Mouse (Mus musculus) thymus, postnatal 0 days (tissue): ENCODE results near the gene Ssx2ip. TPM values are rescaled to one million over a fixed set of nuclear protein-coding genes. Genes with fewer than 3 reads are reported as not detected.

Experiments used
- DNase-seq: peaks from one replicate; pipeline ENCODE4 v3.0.0-alpha.2; 2015; ENCODE audit warnings: low spot score
- polyA plus RNA-seq: library from polyadenylated mRNA; unstranded; fragments of >200 nt; fragmentation: Nextera tagmentation; extraction: Ambion mirVana; gene quantifications from 2 replicates; pipeline ENCODE4 v1.2.1, GENCODE M21; 2015

Ssx2ip gene
- 12.8 and 13.2 TPM in 2 replicates for polyA plus RNA-seq

GRCm38 (mm10) chr3:146404311-146405201 lies at the start of gene Ssx2ip:
Gene Ssx2ip (plus strand): TSS chr3:146404642.
- peak; percentile 93 for DNase-seq

GRCm38 (mm10) chr3:146355146-146355545 lies 49.3 kb upstream of the Ssx2ip start:
- DNase-seq: no peak

- no peak for DNase-seq
These were observed 39.0 kb upstream of the Ssx2ip start for GRCm38 (mm10) chr3:146365471-146365870.

GRCm38 (mm10) chr3:146367058-146367457 lies 37.4 kb upstream of the Ssx2ip start:
- DNase-seq: no peak

- no peak for DNase-seq
These were observed 33.8 kb upstream of the Ssx2ip start for GRCm38 (mm10) chr3:146370553-146371095.

- no peak for DNase-seq
These were observed 33.2 kb upstream of the Ssx2ip start for GRCm38 (mm10) chr3:146371201-146371600.

GRCm38 (mm10) chr3:146374596-146375175 lies 29.8 kb upstream of the Ssx2ip start:
- DNase-seq: no peak

GRCm38 (mm10) chr3:146375224-146375657 lies 29.2 kb upstream of the Ssx2ip start:
- no peak for DNase-seq

- DNase-seq: no peak
These were observed 27.9 kb upstream of the Ssx2ip start for GRCm38 (mm10) chr3:146376337-146377130.

GRCm38 (mm10) chr3:146377216-146377615 lies 27.2 kb upstream of the Ssx2ip start:
- DNase-seq: no peak

GRCm38 (mm10) chr3:146378753-146379152 lies 25.7 kb upstream of the Ssx2ip start:
- no peak for DNase-seq

- DNase-seq: no peak
These were observed 24.5 kb upstream of the Ssx2ip start for GRCm38 (mm10) chr3:146379740-146380466.

- no peak for DNase-seq
These were observed 23.6 kb upstream of the Ssx2ip start for GRCm38 (mm10) chr3:146380874-146381273.

GRCm38 (mm10) chr3:146381471-146381870 lies 23.0 kb upstream of the Ssx2ip start:
- DNase-seq: no peak

GRCm38 (mm10) chr3:146386800-146387199 lies 17.6 kb upstream of the Ssx2ip start:
- DNase-seq: no peak

GRCm38 (mm10) chr3:146392656-146393321 lies 11.7 kb upstream of the Ssx2ip start:
- DNase-seq: no peak

GRCm38 (mm10) chr3:146393641-146394100 lies 10.8 kb upstream of the Ssx2ip start:
- DNase-seq: no peak

GRCm38 (mm10) chr3:146396256-146396655 lies 8.2 kb upstream of the Ssx2ip start:
- DNase-seq: no peak

GRCm38 (mm10) chr3:146396934-146397333 lies 7.5 kb upstream of the Ssx2ip start:
- no peak for DNase-seq

- no peak for DNase-seq
These were observed 6.6 kb upstream of the Ssx2ip start for GRCm38 (mm10) chr3:146397847-146398246.
